Mouse (Mus musculus): ENCODE results near the gene Ace3.

The Ace3 gene

DNA sequence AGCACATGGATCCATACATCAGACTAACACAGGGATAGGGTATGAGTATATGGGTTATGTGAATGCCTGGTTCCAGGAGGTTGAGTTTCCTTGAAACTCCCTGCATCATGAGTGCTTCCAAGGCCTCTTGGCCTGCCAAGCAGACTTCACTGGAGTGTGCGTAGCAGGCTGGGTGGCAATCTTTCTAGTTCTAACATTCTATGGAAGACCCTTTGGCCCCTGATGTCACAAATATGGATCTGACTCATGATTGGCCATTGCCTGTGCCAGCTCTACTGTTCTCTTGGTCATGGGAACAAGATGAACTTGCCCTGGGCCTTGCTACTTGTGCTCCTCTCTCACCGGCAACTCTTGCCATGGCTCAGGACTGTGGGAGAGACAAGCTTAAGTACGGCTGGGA is at the start of gene Ace3:
Gene Ace3 (plus strand): TSS at position 301 of the 400 bp plus-strand sequence.
- in situ Hi-C loops (cut with MseI, MboI), result no loop called here

DNA sequence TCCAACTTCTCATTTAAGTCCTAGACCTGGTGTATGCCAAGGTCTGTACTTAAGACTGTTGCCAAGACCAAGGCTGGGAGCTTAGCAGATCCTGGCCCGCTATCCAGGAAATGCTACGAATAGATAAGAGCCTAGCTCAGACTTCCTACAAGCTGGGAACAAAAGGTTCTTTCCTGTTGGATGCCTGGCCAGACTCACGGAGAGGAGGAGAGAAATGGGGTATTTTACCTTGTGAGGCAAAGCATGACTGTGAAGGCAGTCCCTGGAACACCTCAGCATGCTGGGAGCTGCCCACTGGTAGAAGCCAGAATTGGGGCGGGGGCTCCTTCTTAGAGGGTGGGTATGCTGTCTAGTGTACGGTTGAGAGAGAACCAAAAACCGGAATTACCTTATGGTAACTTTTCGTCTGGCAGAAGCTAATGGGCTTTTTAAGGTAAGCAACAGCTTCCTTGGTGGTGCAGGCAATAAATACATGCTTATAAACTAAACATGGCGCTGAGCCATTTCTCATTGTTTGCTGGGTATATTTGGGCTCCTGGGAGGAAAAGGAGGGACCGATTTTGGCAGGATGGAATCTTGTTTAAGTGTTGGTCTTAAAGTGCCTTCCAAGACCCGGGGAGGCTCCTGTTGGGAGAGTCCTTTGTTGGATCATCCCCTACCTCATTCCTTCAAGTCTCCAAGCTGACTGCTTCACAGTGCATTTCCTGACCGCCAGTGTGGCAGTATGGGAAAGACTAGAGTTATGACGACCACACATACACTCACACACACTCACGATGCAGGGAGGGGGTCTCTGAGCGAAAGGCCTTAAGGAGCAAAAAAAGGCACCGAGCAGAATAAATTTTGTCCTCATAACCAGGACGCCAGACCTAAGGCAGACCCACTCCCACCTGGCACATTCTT is 49.5 kb upstream of the Ace3 start:
- in situ Hi-C loops (cut with MseI, MboI), result no loop called here

DNA sequence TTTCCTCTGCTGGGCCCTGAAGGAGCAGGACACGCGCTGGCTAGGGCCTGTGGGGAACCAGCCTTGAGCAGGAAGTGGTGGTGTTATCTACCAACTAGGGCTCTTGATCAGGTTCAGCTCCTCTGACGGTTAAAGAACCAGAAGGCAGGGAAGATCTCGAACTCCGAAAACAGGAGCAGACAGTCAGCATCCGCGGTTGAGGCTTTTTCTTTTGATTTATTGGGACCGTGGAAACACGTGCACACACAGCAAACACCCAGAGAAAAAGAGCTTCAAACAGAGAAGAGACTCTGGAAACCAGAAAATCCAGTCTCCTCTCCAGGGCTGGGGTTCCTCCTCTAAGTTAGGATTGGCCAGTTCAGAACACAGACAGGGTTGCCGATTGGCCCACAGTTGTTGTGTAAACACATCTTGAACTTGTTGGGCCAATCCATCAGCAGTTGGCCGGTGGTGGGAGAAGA is 47.8 kb upstream of the Ace3 start:
- in situ Hi-C loops (cut with MseI, MboI), result no loop called here

GRCm38 (mm10) chr11:105948255-105948654 is 46.2 kb upstream of the Ace3 start:
- in situ Hi-C loops (cut with MseI, MboI), result no loop called here

GRCm38 (mm10) chr11:105950519-105950918 is 44.0 kb upstream of the Ace3 start:
- in situ Hi-C loops (cut with MseI, MboI), result no loop called here

DNA sequence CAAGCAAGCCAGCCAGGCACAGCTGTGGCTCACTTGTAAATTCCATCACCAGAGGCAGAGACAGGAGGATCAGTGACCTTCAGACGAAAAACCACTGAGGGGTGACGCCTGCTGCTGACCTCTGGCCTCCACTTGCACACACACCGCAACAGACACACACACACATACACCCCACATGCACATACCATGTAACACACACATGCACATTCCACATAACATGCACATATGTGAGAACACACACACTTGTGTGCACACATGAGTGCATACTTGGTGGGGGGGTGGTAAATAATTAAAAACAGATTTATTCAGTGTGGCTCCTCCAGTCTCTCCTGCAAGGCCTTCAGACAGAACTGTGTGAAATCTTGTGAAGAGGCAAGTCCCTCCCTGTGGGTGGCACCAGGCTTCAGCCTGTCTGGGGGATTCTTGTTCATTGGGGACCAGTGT is 42.9 kb upstream of the Ace3 start:
- in situ Hi-C loops (cut with MseI, MboI), result no loop called here

DNA sequence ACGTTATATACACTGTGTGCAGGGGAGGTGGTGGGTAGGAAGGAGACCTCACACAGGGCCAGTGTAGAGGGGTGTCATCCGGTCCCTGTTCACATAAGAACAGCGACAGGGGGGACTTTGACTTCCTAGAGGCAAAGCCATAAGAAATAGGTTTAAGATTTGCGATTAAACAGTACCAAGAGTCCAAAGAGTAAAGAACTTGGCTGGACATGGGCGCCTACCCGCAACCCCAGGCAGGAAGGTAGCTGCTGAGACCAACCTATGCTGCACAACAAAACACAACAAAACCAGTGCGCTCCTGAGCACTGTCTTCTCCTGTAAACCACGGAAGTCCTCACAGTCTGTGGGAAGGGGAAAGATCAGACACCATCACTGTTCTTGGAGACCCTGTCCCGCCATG is 42.4 kb upstream of the Ace3 start:
- in situ Hi-C loops (cut with MseI, MboI), result no loop called here

GRCm38 (mm10) chr11:105952911-105953386 is 41.5 kb upstream of the Ace3 start, which contains the start of gene Cyb561:
Gene Cyb561 (minus strand): TSS chr11:105953336.
- in situ Hi-C loops (cut with MseI, MboI), result no loop called here

- in situ Hi-C loops (cut with MseI, MboI), result no loop called here
Observed at GRCm38 (mm10) chr11:105953402-105953801, 41.1 kb upstream of the Ace3 start.

- in situ Hi-C loops (cut with MseI, MboI), result no loop called here
Observed at GRCm38 (mm10) chr11:105955815-105956430, 38.6 kb upstream of the Ace3 start.

- in situ Hi-C loops (cut with MseI, MboI), result no loop called here
Observed at GRCm38 (mm10) chr11:105957501-105957900, 37.0 kb upstream of the Ace3 start.

DNA sequence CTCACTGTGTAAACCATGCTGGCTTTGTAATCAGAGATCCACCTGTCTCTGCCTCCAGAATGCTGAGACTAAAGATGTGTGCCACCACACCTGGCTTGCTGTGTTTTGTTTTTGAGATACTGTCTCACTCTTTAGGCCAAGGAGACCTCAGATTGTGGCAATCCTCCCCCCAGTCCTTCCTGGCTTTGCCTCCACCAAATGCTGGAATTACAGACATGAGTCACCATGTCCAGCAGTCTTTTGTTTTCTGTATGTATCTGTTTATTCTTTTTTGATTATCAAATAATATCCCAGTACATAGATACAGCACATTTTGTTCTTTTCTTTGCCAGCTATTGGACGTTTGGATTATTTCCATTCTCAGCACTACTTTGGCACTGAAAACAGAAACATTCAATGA is 35.9 kb upstream of the Ace3 start:
- in situ Hi-C loops (cut with MseI, MboI), result no loop called here

DNA sequence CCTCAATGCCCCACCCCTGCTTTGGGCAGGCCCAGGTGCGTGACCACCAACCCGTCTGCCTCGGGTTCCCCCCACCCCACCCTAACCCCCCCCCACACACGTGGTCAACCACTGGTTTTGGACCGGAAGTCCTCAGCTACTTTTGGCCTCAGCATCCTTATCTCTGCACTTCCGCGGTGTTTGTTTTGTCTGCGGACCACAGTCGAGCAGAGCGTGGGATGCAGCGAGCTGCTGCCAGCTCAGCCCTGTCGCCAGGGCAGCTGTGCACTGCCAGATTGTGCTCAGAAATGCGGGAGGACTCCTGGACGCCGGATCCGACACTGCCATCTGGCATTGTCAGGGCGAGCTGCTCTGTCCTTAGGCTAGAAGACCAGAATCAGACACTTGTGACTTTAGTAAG is 35.1 kb upstream of the Ace3 start:
- in situ Hi-C loops (cut with MseI, MboI), result no loop called here

GRCm38 (mm10) chr11:105964691-105965090 is 29.8 kb upstream of the Ace3 start:
- in situ Hi-C loops (cut with MseI, MboI), result no loop called here

DNA sequence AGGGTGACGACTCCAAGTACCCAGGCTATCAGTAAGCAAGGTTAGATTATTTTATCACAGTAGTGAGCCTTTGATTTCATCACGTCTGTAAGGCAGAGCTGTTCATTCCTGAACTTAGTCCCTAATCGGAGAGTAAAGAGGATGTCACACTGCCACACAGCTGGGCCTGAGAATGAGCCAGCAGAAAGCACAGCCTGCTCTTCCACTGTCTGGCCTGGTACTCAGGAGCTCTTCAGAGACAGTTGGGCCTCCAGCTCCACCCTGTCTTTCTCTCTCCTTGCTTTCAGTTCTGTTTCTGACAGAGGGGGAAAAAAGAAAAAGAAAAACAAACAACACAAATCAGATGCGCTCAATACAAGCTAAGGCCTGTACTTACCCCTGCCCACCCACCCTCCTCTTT is 28.2 kb upstream of the Ace3 start:
- in situ Hi-C loops (cut with MseI, MboI), result no loop called here

DNA sequence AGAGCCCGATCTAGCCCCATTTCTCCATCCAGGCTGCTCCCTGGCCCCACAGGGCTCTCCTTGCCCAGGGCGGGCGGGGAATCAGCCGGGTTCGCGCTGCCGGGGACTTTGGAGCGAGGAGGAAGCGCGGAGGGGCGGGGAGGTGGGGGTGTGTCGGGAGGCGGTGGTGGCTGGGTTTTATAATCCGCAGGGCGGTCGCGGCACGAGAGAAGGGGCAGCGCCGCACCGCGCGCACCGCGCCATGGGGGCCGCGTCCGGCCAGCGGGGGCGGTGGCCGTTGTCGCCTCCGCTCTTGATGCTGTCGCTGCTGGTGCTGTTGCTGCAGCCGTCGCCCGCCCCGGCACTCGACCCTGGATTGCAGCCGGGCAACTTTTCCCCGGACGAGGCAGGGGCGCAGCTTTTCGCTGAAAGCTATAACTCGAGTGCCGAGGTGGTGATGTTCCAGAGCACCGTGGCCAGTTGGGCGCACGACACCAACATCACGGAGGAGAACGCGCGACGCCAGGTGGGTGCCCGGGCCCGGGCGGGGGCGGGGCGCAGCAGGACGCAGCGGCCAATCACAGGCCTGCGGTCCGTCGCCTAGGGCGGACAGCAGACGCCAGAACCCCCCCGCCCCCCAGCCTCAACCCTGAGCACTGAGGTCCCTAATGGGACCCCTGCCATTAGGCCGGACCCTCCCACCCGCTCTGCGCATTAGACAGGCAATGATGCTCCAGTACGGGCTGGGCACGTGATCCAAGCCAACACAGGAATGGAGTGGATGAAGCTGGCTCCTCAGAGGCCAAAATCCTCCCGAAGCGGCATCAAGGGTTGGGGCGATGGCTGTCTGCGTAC is 26.5 kb upstream of the Ace3 start, which contains the start of gene Ace:
Gene Ace (plus strand): TSS at position 205 of the 834 bp plus-strand sequence.
- in situ Hi-C loops (cut with MseI, MboI), result no loop called here

DNA sequence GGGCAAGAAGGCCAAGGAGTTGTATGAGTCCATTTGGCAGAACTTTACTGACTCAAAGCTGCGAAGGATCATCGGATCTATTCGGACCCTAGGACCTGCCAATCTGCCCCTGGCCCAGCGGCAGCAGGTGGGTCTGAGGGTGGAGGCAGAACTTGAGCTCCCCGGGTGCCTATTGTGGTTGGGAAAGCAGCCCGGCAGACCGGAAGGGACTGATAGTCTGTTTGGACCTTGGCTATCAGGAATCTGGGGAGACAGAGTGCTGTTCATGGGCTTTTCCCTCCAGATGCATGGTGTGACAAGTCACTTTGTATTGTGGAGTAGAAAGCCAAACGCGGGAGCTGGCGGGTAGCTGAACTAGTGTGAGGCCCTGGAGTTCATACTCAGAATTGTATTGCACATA is 25.5 kb upstream of the Ace3 start:
- in situ Hi-C loops (cut with MseI, MboI), result no loop called here

- in situ Hi-C loops (cut with MseI, MboI), result no loop called here
Observed at GRCm38 (mm10) chr11:105969516-105969915, 25.0 kb upstream of the Ace3 start.

DNA sequence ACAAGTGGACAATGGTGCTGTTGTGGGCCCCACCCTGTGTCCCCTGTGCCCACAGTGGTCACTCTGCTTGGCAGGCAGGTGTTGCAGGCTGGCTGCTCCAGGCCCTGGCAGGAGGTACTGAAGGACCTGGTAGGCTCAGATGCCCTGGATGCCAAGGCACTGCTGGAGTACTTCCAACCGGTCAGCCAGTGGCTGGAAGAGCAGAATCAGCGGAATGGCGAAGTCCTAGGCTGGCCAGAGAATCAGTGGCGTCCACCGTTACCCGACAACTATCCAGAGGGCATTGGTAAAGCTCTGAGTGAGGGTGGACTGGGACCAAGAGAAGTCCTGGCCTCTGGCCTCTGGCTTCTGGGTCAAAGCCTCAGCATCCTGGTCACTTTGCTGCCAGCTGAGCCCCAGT is 19.9 kb upstream of the Ace3 start:
- in situ Hi-C loops (cut with MseI, MboI), result no loop called here

DNA sequence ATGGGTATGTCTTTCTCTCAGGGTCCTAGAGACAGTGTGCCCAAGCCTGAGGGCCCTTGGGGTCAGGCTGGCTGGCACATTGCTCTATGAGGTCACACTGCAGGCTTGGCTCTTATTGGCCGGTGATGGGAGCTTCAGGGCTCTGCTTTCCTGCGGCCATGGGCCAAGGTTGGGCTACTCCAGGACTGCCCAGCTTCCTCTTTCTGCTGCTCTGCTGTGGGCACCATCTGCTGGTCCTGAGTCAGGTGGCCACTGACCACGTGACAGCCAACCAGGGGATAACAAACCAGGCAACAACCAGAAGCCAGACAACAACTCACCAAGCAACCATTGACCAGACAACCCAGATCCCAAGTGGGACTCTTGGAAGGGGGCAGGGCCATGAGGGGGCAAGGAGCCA is 19.4 kb upstream of the Ace3 start:
- in situ Hi-C loops (cut with MseI, MboI), result no loop called here

DNA sequence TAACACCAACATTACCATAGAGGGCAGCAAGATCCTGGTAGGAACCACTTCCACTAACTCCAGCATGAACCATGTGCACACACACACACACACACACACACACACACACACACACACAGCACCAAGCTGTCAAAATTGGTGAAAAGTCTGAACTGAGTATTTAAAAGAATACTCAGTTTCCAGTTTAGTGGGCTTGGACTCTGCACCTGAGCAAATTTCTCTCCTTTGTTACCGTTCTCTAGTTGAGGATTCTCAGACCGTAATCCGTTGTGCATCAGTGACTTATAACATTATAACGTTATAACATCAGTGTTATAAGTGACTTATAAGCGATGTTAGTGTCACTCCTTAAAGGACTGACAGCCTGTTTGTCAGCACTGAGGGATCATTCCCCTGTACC is 18.8 kb upstream of the Ace3 start:
- in situ Hi-C loops (cut with MseI, MboI), result no loop called here

GRCm38 (mm10) chr11:105978232-105978631 is 16.2 kb upstream of the Ace3 start:
- in situ Hi-C loops (cut with MseI, MboI), result no loop called here
